Mouse (Mus musculus) limb, embryonic 11.5 days (tissue): Measurements from ENCODE around the gene Tmx2. TPM values are rescaled to one million over a fixed set of nuclear protein-coding genes. Genes with fewer than 3 reads are reported as not detected.

Source experiments
- ATAC-seq: fragments of 200-750 bp; cut with Nextera tagmentation; 2 replicates; pipeline ENCODE4 v1.8.0; 2017; ENCODE audit warnings: low read depth; ENCODE audit not compliant: insufficient number of reproducible peaks, low FRiP score, low TSS enrichment
- DNase-seq: peaks from one replicate; pipeline ENCODE4 v3.0.0-alpha.2; 2015; ENCODE audit warnings: low spot score
- H3K27ac ChIP-seq: fragments of 300-500 bp; sonication (generic); replicated peaks from 2 replicates; pipeline ENCODE4 v1.5.1; 2014; ENCODE audit warnings: low read depth, mild to moderate bottlenecking, low read length
- H3K27me3 ChIP-seq: fragments of 300-500 bp; sonication (generic); 2 replicates; pipeline ENCODE4 v1.6.1; 2014; ENCODE audit warnings: mild to moderate bottlenecking, low read length, mixed read lengths; ENCODE audit not compliant: control insufficient read depth, insufficient read depth
- H3K36me3 ChIP-seq: fragments of 300-500 bp; sonication (generic); 2 replicates; pipeline ENCODE4 v1.6.1; 2014; ENCODE audit warnings: mild to moderate bottlenecking, low read length, moderate library complexity, mixed read lengths; ENCODE audit not compliant: control insufficient read depth, insufficient read depth
- H3K4me1 ChIP-seq: fragments of 300-500 bp; sonication (generic); 2 replicates; pipeline ENCODE4 v1.6.1; 2014; ENCODE audit warnings: low read length, mixed read lengths; ENCODE audit not compliant: control insufficient read depth, insufficient read depth
- H3K4me2 ChIP-seq: fragments of 300-500 bp; sonication (generic); 2 replicates; pipeline ENCODE4 v1.6.1; 2014; ENCODE audit warnings: low read depth, mild to moderate bottlenecking, moderate library complexity; ENCODE audit not compliant: severe bottlenecking
- H3K4me3 ChIP-seq: fragments of 300-500 bp; sonication (generic); 2 replicates; pipeline ENCODE4 v1.5.1; 2014; ENCODE audit warnings: low read depth, low read length
- H3K9ac ChIP-seq: fragments of 300-500 bp; sonication (generic); 2 replicates; pipeline ENCODE4 v1.6.1; 2014; ENCODE audit warnings: mild to moderate bottlenecking, low read length
- H3K9me3 ChIP-seq: fragments of 300-500 bp; sonication (generic); 2 replicates; pipeline ENCODE4 v1.6.1; 2016; ENCODE audit warnings: low read length; ENCODE audit not compliant: control insufficient read depth
- WGBS: fragments of 180-500 bp; shearing (Covaris S2); extraction: QIAGEN DNeasy Blood & Tissue Kit; methylation state at CpG from one replicate; pipeline ENCODE4 v1.1.7; 2014; 5-methylcytosine and 5-hydroxymethylcytosine counted together
- polyA plus RNA-seq: library from polyadenylated mRNA; unstranded; fragments of >200 nt; fragmentation: Nextera tagmentation; extraction: Ambion mirVana; gene quantifications from 2 replicates; pipeline ENCODE4 v1.2.1, GENCODE M21; 2014

Gene Tmx2
- polyA plus RNA-seq, 1 experiment from 2014 or later, result 129 TPM

DNA sequence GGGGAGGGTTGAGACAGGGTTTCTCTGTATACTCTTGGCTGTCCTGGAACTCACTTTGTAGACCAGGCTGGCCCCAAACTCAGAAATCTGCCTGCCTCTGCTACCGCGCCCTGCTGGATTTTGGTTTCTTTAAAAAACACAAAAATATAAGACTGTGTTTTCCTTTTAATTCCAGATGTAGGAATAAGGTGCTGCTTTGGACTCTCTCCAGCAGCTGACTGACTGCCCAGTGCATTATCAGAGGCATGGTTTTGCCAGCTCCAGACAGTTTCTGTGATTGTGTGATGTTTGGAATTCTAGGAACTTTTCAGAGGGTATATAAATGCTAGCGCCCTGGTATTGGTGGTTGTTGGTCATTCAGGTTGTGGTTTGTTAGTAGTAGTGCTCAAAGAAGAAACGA, 38.4 kb upstream of the Tmx2 start:
- ATAC-seq (no peak), DNase-seq (no peak)
- Histone ChIP-seq H3K4me3 (no peak overlapping the region), H3K4me2 (no peak overlapping the region), H3K36me3 (peaks cover 3% of the 10 kb centered on the region; the same call in 1 of the 2 replicates), H3K4me1 (0 out of 2 replicates have a peak, but pooled peaks cover 3% of the 10 kb centered on the region), H3K9ac (no peak overlapping the region), H3K27me3 (no peaks in the 10 kb centered on the region), H3K27ac (no peak overlapping the region), H3K9me3 (no peaks in the 10 kb centered on the region)
- 99% methylated on average over 4 of the region's 4 CpGs for WGBS

DNA sequence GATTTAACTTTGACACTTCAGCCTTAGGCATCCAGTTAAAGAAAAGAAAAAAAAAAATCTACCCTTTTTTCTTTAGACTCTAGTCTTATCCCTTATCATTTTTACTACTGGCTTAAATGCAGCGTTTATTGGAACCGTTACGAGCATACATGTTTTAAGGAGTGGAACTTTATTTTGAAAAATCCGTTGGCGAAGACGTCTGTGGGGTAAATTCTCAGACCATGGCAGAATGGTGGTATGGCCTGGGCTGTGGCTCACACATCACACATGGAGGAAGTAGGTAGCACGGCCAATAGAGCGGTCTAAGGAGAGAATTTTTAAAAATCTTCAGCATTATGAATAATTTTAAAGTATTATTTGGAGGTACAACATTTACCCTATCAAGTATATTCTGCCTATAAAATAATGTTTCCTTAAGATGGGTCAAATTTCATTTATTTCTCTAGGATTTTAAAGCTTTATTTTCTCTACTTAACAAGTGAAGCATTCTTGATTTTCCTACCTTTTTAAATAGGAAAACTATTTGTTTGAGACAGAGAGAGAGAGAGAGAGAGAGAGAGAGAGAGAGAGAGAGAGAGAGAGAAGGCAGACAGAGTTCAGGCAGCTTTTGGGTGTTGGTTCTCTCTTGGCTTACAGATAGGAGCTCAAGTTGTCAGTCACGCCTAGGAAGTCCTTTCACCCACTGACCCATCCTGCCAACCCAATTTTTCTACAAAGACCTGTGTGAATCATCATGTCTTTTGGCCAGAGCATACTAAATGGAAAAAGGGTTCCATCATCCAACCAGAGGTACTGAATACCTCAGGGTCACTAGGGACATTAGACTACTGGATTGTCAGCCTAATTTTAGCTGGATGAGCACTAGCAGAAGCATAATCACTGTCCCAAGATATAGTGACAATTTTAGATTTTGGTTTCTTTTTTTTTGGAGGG, 37.7 kb upstream of the Tmx2 start:
- ATAC-seq (no peak), DNase-seq (no peak)
- H3K9ac ChIP-seq, result no peak overlapping the region; the same call in 1 of the 2 replicates
- WGBS, result 37% methylated on average over 9 of the region's 9 CpGs
- H3K4me1 ChIP-seq, result 0 out of 2 replicates have a peak, but pooled peaks cover 3% of the 10 kb centered on the region
- H3K36me3 ChIP-seq, result peaks cover 3% of the 10 kb centered on the region; the same call in 1 of the 2 replicates
- H3K4me3 ChIP-seq, result peak overlapping the region; percentile 90
- no peaks in the 10 kb centered on the region for H3K9me3 ChIP-seq
- H3K27me3 ChIP-seq, result no peaks in the 10 kb centered on the region
- no peak overlapping the region; the same call in 1 of the 2 replicates for H3K27ac ChIP-seq
- peak overlapping the region; percentile 60 for H3K4me2 ChIP-seq

DNA sequence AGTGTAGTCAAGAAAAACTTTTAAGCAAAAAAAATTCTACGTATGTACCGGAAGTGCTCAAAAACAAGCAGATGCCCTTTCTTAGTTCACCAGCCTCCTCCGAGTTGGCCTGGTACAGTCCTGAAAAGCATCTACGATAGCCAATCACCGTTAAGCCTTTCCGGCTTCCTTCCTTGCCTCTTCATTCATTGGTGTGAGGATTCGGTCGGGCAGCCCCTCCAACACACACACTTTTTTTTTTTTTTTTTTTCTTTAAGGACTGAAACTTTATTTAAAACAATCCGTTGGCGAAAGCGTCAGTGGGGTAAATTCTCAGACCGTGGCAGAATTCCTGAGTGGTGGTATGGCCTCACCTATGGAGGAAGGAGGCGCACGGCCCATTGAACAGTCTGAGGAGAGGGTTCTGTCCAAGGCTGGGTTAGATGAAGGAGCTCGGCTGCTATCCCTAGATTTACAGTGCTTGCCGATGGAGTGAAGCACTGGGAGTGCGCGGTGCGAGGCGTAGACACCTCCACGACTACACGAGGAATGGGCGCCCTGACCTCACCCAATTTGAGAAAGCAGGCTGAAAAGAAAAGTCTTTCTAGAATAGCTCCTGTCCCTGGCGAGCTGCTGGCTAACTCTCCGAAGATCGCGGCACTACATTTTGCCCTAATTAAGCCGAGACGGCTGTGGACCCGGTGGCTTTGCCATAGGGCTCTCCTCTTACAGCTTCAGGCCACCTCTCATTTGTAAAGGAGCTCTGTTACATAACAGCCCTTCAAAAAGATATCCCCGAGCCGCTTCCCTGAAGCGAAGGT, 36.8 kb upstream of the Tmx2 start:
- H3K36me3 ChIP-seq, result no peaks in the 10 kb centered on the region
- H3K4me2 ChIP-seq, result peak overlapping the region; percentile 60
- WGBS, result under 1% methylated on average over 33 of the region's 33 CpGs
- DNase-seq (no peak), ATAC-seq (peak; percentile 96)
- H3K27me3 ChIP-seq, result no peaks in the 10 kb centered on the region
- no peaks in the 10 kb centered on the region for H3K9me3 ChIP-seq
- H3K4me3 ChIP-seq, result peak overlapping the region; percentile 90
- H3K27ac ChIP-seq, result peak overlapping the region; percentile 96
- H3K9ac ChIP-seq, result peak overlapping the region; percentile 86
- 0 out of 2 replicates have a peak, but pooled peaks cover 3% of the 10 kb centered on the region for H3K4me1 ChIP-seq

DNA sequence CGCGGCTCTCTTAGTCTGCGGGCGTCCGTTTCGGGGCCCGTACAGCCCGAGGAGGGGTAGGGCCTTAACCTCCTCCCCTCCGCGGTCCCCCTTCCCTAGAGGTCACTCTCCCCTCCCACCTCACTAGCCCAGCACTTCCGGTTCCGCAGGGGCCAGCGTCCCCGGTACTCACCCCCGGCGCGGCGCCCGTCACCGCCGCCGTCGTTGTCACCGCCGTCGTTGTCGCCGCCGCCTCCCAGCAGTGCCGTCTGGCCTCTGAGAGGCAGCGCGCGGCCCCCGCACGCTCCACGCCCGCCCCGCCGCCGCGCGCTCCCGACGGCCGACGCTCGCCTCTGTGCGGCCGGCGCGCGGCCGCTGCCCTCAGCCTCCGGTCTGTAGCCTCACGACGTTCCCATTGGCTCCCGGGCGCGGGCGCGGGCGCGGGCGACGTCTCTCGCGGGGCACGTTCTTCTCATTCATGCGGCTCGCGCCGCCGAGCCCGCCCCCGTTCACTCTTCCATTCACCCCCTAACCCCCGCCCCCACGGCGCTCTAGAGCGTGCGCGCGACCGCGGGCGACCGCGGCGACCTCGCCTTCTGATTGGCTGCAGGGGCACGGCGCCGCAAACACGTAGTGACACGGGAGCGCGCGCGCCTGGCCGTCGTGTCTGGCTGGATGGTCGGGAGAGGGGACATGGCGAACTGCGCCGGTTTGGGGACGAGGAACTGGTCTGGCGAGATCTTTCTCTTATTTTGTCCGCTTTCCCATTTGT, 36.0 kb upstream of the Tmx2 start, which contains the start of gene Zdhhc5:
TSS of gene Zdhhc5 (minus strand) at position 370 of the 751 bp plus-strand sequence.
- 0 out of 2 replicates have a peak, but pooled peaks cover 2% of the 10 kb centered on the region for H3K36me3 ChIP-seq
- 0 out of 2 replicates have a peak, but pooled peaks cover 3% of the 10 kb centered on the region for H3K4me1 ChIP-seq
- no peaks in the 10 kb centered on the region for H3K27me3 ChIP-seq
- H3K4me3 ChIP-seq, result peak within 1 kb of the TSS; percentile 90
- H3K4me2 ChIP-seq, result peak within 1 kb of the TSS; percentile 60
- peak; percentile 93 for ATAC-seq
- H3K27ac ChIP-seq, result peak within 1 kb of the TSS; percentile 96
- WGBS, result 0% methylated on average over 103 of the region's 107 CpGs
- no peaks in the 10 kb centered on the region for H3K9me3 ChIP-seq
- DNase-seq, result peak; percentile 98
- H3K9ac ChIP-seq, result peak within 1 kb of the TSS; percentile 86

DNA sequence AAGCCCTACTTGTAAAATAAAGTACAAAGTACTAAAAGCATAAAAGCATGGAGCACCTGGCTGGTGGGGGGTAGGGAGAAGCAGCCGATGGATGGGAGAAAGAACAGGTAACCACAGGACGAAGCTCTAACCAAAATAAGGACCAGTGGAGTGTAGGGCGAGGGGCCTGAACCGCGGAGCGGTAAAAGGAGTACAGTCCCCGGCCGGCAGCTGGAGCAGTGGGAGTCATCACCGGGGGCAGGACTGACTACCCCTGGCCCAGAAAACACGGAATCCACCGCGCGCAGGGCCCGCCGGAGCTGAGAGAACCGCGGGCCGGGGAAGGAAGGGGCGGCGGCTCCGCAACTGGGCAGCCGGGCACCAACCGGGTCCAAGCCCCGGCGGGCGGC, 35.5 kb upstream of the Tmx2 start:
- peak overlapping the region; percentile 96 for H3K27ac ChIP-seq
- H3K4me3 ChIP-seq, result peak overlapping the region; percentile 90
- no peaks in the 10 kb centered on the region for H3K27me3 ChIP-seq
- no peaks in the 10 kb centered on the region for H3K9me3 ChIP-seq
- ATAC-seq (peak; percentile 19), DNase-seq (no peak)
- 3% methylated on average over 24 of the region's 26 CpGs for WGBS
- H3K36me3 ChIP-seq, result peaks cover 2% of the 10 kb centered on the region; the same call in 1 of the 2 replicates
- H3K4me1 ChIP-seq, result 0 out of 2 replicates have a peak, but pooled peaks cover 3% of the 10 kb centered on the region
- peak overlapping the region; percentile 53 for H3K4me2 ChIP-seq
- peak overlapping the region; percentile 86 for H3K9ac ChIP-seq

DNA sequence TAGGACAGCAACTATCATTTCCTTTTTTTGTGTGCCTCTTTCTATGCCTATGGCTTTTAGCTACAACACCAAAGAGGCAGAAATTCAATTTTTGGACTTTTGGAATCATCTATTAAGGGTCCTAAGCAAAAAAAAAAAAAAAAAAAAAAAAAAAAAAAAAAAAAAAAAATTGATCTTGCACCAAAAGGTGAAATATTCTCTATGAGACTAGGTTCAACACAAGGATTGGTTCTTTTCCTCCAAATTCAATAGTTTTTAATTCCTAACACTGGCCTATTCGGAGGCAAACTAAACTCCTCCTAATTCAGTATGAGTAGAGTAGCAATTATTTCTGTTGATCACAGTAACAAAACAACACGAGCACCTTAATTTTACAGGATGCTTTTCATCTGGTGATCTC, 33.0 kb upstream of the Tmx2 start:
- Histone ChIP-seq H3K9me3 (no peaks in the 10 kb centered on the region), H3K9ac (no peak overlapping the region), H3K4me1 (0 out of 2 replicates have a peak, but pooled peaks cover 3% of the 10 kb centered on the region), H3K36me3 (peaks cover 5% of the 10 kb centered on the region; the same call in 1 of the 2 replicates), H3K4me2 (no peak overlapping the region), H3K27ac (no peak overlapping the region), H3K27me3 (no peaks in the 10 kb centered on the region), H3K4me3 (no peak overlapping the region)
- DNase-seq, result no peak
- no peak for ATAC-seq
- WGBS, result 88% methylated on average over 2 of the region's 2 CpGs

DNA sequence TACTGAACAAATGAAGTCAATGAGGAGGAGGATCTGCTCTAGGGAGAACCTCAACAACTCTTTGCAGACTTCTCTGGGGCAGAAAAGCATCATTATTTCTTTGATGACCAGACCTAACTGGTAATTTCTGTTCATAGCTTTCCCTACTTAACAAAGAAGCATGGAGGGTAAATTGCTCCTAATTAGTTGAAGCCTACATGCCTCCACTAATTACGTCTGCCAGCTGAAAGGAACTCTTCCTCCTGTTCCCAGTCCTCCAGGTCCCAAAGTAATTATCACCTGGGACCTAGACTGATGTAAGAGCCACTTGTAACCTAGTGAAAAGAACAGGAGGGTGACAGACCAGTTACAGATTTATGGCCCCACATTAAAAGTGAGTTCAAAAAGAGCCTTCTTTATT, 28.6 kb upstream of the Tmx2 start:
- Histone ChIP-seq H3K36me3 (peaks cover 5% of the 10 kb centered on the region; the same call in 1 of the 2 replicates), H3K9ac (no peak overlapping the region), H3K27me3 (no peaks in the 10 kb centered on the region), H3K9me3 (no peaks in the 10 kb centered on the region), H3K4me2 (no peak overlapping the region), H3K4me1 (no peaks in the 10 kb centered on the region), H3K4me3 (no peak overlapping the region), H3K27ac (no peak overlapping the region)
- ATAC-seq, result no peak
- DNase-seq, result no peak
- 31% methylated on average over 1 of the region's 1 CpGs for WGBS
